Mouse (Mus musculus): ENCODE measurements around the gene Snrnp200.
"Not testable (repeated sequence)": the region's sequence is repeated elsewhere in the genome, so short reads cannot be mapped to it uniquely, and the experiment has no call there.

Gene Snrnp200

GRCm38 (mm10) chr2:127207547-127208451 lies at the start of gene Snrnp200, which contains the start of gene 1810024B03Rik:
Gene Snrnp200, plus strand, starts transcription at chr2:127208386.
Gene 1810024B03Rik, minus strand, starts transcription at chr2:127208280.
- in situ Hi-C loops (cut with MboI, MseI), result no loop called here

DNA sequence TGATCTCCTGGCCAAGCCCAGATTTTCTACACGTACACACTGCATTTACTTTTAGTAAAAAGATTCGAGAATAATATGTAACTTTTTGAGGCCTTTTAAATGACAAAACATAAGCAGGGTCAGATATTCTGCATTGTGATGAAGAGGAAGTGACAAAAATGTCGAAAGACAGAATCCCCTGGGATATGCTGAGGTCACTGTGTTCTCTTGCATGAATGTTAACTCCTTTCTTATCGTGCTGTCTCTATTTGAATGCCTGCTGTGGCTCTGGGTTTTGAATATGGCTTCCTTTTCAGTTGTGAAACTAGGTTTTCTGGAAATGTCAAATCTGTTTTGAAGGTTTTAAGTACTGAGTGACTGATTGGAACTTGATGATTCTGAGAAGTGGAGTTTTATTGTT lies 42.5 kb upstream of the Snrnp200 start:
- in situ Hi-C loops (cut with MboI, MseI), result loop anchor here (5.0 kb wide), 1 partner anchor 37 kb away; no protein-coding TSS in a partner anchor

DNA sequence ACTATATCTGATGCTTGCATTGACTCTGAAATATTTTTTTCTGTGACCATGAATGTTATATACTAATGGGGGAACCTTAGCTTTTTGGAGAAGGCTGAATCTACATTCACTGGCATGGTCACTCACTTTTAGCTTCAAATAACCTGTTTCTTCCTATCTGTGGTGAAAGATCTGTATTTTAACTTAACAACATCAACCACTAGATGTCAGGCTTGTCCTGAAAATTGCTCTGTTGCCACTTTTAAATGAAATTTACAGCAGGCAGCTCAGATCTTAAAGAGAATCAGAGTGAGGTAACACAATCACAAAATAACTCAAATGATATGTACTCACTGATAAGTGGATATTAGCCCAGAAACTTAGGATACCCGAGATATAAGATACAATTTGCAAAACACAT lies 41.9 kb upstream of the Snrnp200 start:
- in situ Hi-C loops (cut with MboI, MseI), result loop anchor here (5.0 kb wide), 1 partner anchor 36 kb away; no protein-coding TSS in a partner anchor

GRCm38 (mm10) chr2:127182598-127183381 lies 25.4 kb upstream of the Snrnp200 start:
- in situ Hi-C loops (cut with MboI, MseI), result no loop called here

DNA sequence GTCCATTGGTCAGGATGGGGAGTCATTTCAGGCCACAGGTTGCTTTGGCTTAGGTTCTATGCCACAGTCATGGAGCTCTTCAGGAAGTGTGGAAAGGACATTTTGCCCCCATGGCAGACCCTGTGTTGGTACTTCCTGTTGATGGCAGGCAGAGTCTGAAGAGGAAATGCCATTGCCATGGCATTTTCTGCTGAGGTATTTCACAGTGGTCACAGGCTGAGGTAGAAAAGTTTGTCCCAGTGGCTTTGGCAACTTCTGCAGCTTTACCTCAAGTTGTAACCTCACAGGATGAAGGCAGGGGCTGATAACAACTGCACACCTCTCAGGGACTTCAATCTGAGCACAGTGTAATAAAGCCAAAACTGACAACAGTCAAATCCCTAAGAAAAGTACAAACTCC lies 18.6 kb upstream of the Snrnp200 start:
- in situ Hi-C loops (cut with MboI, MseI), result no loop called here

DNA sequence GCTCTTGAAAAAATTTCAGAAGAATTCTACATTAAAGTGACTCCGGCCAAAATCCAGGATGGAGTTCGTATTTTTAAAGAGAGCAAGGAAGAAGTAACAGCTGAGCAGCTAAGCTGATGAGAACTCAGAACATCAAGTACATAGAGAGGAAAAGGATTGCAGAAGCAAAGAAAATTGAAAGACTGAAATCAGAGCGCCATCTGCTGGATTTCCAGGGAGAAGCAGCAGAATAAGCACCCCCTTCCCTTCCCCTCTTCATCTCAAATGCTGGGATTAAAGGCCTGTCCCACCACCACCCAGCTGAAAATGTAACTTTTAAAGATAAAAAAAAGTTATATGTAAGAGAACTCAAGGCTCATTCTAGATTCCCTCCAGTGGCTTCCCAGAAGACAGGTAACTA lies 3.3 kb upstream of the Snrnp200 start:
- in situ Hi-C loops (cut with MboI, MseI), result loop anchor here (5.0 kb wide), 1 partner anchor 38 kb away; no protein-coding TSS in a partner anchor

- in situ Hi-C loops (cut with MboI, MseI), result not testable (repeated sequence)
Observed at GRCm38 (mm10) chr2:127205936-127206335, 2.2 kb upstream of the Snrnp200 start.

DNA sequence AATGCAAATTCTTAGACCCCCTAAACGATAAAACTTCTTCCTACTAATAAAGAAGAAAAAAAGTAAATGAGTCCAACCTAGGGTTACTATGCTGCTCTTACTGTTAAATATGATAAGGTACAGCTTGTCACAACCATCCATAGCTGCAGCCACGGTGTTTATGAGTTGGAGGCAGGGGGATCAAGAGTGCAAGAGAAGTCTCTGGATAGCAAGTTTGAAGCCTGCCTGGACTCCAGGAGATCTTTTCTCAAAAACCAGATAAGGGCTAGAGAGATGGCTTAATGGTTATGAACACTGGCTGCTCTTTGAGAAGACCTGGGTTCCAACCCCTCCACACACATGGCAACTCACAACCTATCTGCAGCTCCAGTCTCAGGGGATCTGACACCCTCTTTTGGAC lies 1.3 kb upstream of the Snrnp200 start:
- in situ Hi-C loops (cut with MboI, MseI), result no loop called here

DNA sequence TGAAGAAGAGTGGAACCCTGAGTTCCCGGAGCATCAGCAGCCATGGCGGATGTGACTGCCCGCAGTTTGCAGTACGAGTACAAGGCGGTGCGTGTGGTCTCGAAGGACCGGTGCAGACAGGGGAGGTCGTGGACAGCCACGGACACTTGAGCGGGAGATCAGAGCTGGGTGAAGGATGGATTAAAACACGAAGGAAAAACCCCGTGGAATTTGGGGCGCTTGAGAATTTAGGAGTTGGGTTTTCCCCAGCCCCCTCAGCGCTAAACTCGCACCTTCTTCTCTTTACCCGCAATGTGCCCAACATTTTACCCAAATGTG lies 225 bp downstream of the Snrnp200 start:
- in situ Hi-C loops (cut with MboI, MseI), result no loop called here

DNA sequence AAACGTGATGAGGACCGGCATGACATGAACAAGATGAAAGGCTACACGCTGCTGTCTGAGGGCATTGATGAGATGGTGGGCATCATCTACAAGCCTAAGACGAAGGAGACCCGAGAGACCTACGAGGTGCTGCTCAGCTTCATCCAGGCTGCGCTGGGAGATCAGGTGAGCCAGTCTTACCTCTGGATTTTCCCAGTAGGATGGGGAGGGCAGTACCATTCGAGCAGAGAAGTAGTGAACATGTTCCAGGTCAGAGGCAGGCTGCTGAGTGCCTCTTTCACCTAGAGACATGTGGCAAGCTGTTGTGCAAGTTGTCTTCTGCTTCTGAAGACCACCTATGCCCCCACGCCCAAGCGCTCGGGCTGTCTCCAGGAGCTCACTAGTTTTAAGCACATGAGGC lies 2.5 kb downstream of the Snrnp200 start:
- in situ Hi-C loops (cut with MboI, MseI), result loop anchor here (10.0 kb wide), 1 partner anchor 1424 kb away; no protein-coding TSS in a partner anchor

GRCm38 (mm10) chr2:127217746-127218145 lies 9.6 kb downstream of the Snrnp200 start:
- in situ Hi-C loops (cut with MboI, MseI), result loop anchor here (5.0 to 10.0 kb wide), 2 partner anchors 75 to 1417 kb away; no protein-coding TSS in a partner anchor

DNA sequence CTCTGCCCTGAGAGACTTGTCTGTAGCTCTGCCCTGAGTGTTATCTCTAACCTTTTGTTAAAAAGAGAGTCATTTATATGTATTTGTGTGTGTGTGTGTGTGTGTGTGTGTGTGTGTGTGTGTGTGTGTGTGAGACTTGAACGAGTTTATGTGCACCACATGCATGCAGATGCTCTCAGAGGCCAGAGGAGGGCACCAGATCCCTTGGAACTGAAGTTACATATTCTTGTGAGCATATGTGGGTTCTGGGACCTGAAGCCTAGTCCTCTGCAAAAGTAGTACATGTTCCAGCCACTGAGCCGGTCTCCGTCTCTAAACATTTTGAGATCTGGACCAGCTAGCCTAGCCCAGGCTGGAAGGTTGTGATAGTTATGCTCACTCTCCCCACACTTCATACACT lies 17.1 kb downstream of the Snrnp200 start:
- in situ Hi-C loops (cut with MboI, MseI), result no loop called here

DNA sequence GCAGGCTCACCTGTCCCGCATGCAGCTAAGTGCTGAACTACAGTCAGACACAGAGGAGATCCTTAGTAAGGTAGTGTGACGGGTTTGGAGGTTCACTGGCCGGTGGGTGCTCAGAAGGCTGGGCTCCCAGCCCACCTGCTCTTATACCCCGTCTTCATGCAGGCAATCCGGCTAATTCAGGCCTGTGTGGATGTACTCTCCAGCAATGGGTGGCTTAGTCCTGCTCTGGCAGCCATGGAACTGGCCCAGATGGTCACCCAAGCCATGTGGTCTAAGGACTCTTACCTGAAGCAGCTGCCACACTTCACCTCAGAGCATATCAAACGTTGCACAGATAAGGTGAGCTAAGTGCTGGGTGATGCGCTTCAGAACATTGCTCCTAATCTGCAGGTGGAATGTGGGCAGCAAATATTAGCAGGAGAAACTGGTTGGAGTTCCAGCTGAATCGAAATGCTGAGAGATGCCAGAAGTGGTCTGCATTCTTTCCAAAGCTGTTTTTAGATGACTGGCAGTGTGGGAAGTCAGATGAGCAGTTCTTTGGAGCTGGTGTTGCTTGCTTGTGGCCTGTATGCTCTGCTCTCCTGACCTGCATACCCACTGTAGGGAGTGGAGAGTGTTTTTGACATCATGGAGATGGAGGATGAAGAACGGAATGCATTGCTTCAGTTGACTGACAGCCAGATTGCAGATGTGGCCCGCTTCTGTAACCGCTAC lies 29.9 kb downstream of the Snrnp200 start:
- in situ Hi-C loops (cut with MboI, MseI), result no loop called here

DNA sequence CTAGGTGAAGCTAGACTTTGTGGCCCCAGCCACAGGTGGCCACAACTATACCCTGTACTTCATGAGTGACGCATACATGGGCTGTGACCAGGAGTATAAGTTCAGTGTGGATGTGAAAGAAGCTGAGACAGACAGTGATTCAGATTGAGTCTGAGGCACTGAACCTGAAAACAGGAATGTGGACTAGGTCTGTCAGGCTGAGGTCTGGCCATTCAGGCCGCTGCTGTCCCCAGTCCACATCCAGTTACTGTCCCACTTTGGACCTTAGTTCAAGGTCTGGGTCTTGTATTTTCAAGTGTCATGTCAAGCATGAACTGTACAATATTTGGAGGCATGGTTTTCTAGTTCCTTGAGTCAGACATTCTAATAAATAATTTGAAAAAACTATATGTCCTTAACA lies 31.9 kb downstream of the Snrnp200 start:
- in situ Hi-C loops (cut with MboI, MseI), result loop anchor here (5.0 kb wide), 1 partner anchor 37 kb away; no protein-coding TSS in a partner anchor

DNA sequence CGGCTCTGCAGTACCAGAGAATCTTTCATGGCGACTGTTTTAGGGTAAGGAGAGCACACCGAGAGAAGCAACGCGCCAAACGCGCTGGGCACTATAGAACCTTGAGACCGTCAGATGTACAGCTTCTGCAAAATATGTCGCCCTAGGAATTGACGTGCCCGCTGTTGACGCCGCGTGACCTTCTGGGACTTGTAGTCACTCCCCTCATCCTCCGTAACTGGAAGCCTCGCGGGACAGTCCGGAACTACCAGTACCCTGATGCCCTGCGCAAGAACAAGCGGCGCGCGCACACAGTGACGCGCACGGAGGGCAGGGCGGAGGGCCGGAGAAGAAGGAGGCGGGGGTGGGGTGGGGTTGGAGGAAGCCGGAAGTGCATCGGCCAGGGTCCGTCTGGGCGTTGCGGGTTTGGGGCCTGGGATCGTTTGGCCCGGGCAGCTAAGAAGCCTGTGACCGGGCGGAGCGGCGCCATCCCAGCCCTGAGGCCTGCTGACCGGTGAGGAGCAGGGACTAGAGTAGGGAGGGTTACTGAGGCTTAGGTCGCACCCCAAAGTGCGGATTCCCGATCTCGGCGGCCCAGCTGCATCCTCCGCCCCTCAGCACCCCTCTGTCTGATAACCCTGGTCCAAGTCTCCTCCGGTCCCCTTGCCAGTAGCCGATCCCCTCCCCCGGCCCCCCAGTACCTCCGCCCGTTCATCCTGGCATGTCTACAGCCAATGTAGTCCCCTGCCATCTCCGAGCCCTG lies 39.6 kb downstream of the Snrnp200 start, which contains the start of the genes Ciao1 and Tmem127:
TSS of gene Ciao1 (minus strand) at position 225 of the 742 bp plus-strand sequence.
TSS of gene Tmem127 (plus strand) at position 317 of the 742 bp plus-strand sequence.
- in situ Hi-C loops (cut with MboI, MseI), result loop anchor here (5.0 kb wide), 1 partner anchor 580 kb away; no protein-coding TSS in a partner anchor

- in situ Hi-C loops (cut with MboI, MseI), result loop anchor here (5.0 kb wide), 1 partner anchor 579 kb away; no protein-coding TSS in a partner anchor
Observed at GRCm38 (mm10) chr2:127248334-127249004, 40.3 kb downstream of the Snrnp200 start.

- in situ Hi-C loops (cut with MboI, MseI), result no loop called here
Observed at GRCm38 (mm10) chr2:127250291-127251008, 42.3 kb downstream of the Snrnp200 start.

GRCm38 (mm10) chr2:127251457-127251856 lies 43.3 kb downstream of the Snrnp200 start:
- in situ Hi-C loops (cut with MboI, MseI), result no loop called here

DNA sequence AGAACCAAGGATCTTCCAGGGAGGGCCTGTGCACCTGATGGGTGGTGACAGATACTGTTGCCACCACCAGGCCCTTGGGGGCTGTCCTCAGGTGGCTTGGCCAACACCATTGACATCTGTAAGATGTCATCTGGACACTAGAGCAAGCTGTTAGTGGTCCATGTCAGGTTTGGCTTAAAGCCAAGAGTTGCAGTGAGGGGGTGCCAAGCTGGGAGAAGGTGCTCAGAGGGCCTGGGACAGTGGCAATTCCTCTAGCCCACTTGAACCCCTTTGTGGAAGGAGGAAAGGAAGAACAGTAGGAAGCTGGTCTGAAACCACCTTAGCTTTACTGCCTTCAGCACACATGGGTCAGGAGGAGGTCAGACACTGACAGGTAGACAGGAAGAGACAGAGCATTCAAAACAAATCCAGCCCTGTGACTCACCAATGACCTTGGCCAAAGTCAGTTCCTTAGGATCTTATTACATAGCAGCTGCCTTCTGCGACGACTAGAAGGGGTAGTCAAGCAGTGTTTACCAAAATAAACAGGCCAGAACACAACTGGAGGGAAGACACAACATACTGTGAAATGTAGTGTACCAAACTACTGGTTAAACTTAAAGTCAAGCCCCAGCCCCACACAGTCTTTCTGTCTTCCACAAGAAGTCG lies 43.8 kb downstream of the Snrnp200 start:
- in situ Hi-C loops (cut with MboI, MseI), result no loop called here
